Mouse (Mus musculus) liver, embryonic 11.5 days (tissue): ENCODE data around the gene Ints7. TPM values are rescaled to one million over a fixed set of nuclear protein-coding genes. Genes with fewer than 3 reads are reported as not detected.
A peak's percentile ranks its signal among the peaks of the same experiment; 100 is the strongest.

Experiments used
- ATAC-seq: fragments of 200-750 bp; cut with Nextera tagmentation; replicated peaks from 2 replicates; pipeline ENCODE4 v1.8.0; 2017; ENCODE audit warnings: moderate number of reproducible peaks, mild to moderate bottlenecking, moderate TSS enrichment, moderate library complexity; ENCODE audit not compliant: low FRiP score
- DNase-seq: peaks from one replicate; pipeline ENCODE4 v3.0.0-alpha.2; 2017; ENCODE audit warnings: low spot score
- H3K27ac ChIP-seq: fragments of 300-500 bp; sonication (generic); 2 replicates; pipeline ENCODE4 v1.5.1; 2014; ENCODE audit warnings: mild to moderate bottlenecking, low read depth, low read length, control low read depth
- H3K27me3 ChIP-seq: fragments of 300-500 bp; sonication (generic); replicated peaks from 2 replicates; pipeline ENCODE4 v1.6.1; 2014; ENCODE audit warnings: low read length, mixed read lengths; ENCODE audit not compliant: control insufficient read depth, insufficient read depth
- H3K36me3 ChIP-seq: fragments of 300-500 bp; sonication (generic); 2 replicates; pipeline ENCODE4 v1.6.1; 2014; ENCODE audit warnings: mild to moderate bottlenecking, low read length, moderate library complexity, mixed read lengths; ENCODE audit not compliant: control insufficient read depth, insufficient read depth
- H3K4me1 ChIP-seq: fragments of 300-500 bp; sonication (generic); replicated peaks from 2 replicates; pipeline ENCODE4 v1.6.1; 2014; ENCODE audit warnings: low read length, mixed read lengths; ENCODE audit not compliant: control insufficient read depth, insufficient read depth
- H3K4me2 ChIP-seq: fragments of 300-500 bp; sonication (generic); 2 replicates; pipeline ENCODE4 v1.6.1; 2014; ENCODE audit warnings: mild to moderate bottlenecking, control low read depth, moderate library complexity
- H3K4me3 ChIP-seq: fragments of 300-500 bp; sonication (generic); 2 replicates; pipeline ENCODE4 v1.5.1; 2014; ENCODE audit warnings: low read depth, low read length, control low read depth
- H3K9ac ChIP-seq: fragments of 300-500 bp; sonication (generic); 2 replicates; pipeline ENCODE4 v1.6.1; 2014; ENCODE audit warnings: low read depth, low read length, control low read depth
- H3K9me3 ChIP-seq: fragments of 300-500 bp; sonication (generic); 2 replicates; pipeline ENCODE4 v1.6.1; 2016; ENCODE audit warnings: low read length, inconsistent platforms, mixed read lengths; ENCODE audit not compliant: control insufficient read depth
- WGBS: fragments of 180-500 bp; shearing (Covaris S2); extraction: QIAGEN DNeasy Blood & Tissue Kit; methylation state at CpG from one replicate; pipeline ENCODE4 v1.1.7; 2014; 5-methylcytosine and 5-hydroxymethylcytosine counted together
- polyA plus RNA-seq: library from polyadenylated mRNA; unstranded; fragments of >200 nt; fragmentation: Nextera tagmentation; extraction: Ambion mirVana; gene quantifications from 2 replicates; pipeline ENCODE4 v1.2.1, GENCODE M21; 2014

Ints7 gene
- polyA plus RNA-seq, 1 experiment from 2014 or later: 54.1 TPM

DNA sequence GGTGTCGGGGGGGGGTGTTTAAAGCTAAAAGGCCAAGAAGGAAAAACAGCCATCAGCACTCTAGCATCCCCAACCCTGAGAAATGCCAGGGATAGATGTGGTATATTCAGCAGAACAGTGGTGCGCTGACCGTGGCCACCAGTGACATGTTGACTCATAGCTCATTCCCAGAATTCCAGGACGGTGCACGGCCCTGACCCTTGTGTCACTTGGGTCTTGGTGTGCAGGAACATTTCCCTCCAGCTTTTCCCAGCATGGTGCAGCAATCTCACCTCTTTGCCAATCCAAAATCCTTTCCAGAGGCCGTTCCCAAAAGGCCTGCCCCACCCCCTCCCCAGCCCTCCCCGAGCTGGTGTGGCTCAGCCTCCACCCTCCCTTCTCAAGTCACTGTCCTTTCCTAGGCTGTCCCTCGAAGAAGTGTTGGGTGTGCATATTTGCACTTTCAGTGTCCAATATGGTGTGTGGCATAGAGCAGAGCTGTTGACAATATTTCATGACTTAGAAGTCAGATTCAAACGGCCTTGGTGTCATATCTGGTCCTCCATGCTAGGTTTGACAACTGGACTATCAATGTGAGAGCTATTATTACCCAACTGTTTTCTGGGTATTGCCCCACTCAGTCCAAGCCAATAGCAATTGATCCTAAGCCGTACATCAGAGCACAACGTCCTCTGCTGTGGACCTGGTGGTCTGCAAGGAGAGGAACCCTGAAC is 53.2 kb downstream of the Ints7 start:
- 67% methylated on average over 10 of the region's 11 CpGs for WGBS
- H3K9ac ChIP-seq: no peak overlapping the region
- DNase-seq (no peak), ATAC-seq (no peak)
- H3K4me2 ChIP-seq: no peak overlapping the region
- 0 out of 2 replicates have a peak, but pooled peaks cover 2% of the 10 kb centered on the region for H3K4me1 ChIP-seq
- H3K36me3 ChIP-seq: peaks cover under 1% of the 10 kb centered on the region; the same call in 1 of the 2 replicates
- H3K4me3 ChIP-seq: no peak overlapping the region
- H3K27me3 ChIP-seq: no peaks in the 10 kb centered on the region
- no peaks in the 10 kb centered on the region for H3K9me3 ChIP-seq
- no peak overlapping the region for H3K27ac ChIP-seq

DNA sequence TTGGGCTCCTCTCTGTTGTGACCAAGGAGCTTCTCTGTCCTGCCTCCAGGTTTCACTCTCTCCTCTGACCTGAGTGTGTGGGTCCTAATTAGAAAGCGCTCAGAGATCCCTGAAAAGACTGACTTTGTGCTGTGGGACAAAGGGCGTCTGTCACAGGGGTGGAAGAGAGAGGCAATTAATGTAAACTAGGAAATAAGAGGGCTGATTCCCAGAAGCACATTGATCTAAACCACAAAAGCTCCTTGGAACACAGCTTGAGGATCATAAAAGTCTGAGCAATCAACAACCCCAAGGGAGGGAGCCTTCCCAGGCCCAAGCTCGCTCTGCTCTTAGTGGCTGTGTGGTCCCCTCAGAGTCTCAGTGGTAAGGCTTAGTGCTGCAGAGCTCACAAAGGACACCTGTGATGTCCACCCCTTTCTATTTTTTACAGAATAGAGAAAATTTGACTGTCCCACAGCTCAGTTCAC is 53.8 kb downstream of the Ints7 start:
- H3K4me3 ChIP-seq: no peak overlapping the region
- H3K36me3 ChIP-seq: no peaks in the 10 kb centered on the region
- DNase-seq (no peak), ATAC-seq (no peak)
- WGBS: 68% methylated on average over 3 of the region's 3 CpGs
- H3K27me3 ChIP-seq: no peaks in the 10 kb centered on the region
- H3K4me1 ChIP-seq: 0 out of 2 replicates have a peak, but pooled peaks cover 2% of the 10 kb centered on the region
- no peaks in the 10 kb centered on the region for H3K9me3 ChIP-seq
- no peak overlapping the region for H3K4me2 ChIP-seq
- H3K9ac ChIP-seq: no peak overlapping the region
- H3K27ac ChIP-seq: no peak overlapping the region

DNA sequence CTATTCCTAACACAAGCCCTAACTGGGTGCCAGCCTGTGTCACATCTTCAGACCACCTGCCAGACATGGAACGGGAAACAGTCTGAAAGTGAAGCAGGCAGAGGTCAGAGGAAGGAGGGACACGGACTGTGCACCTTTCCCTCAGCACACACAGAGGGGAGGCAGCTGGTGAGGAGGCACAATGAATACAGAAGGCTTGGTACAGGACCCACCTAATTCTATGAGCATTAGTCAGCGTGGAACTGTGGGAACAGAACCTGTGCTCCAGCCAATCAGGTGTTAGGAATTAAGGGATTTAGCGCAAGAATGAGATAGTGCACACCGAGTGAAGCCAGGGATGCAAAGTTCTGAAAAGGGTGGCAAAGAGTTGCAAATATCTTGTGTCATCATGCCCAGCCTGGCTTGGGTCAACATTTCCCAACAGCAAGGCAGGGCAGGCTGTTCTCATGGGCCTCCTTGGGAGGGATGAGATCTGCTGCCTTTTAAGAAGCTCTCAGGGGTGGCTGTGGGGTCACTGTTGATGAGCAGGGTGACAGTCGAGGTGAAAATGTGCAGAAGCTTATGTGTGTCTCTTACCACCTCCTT is 57.2 kb downstream of the Ints7 start:
- ATAC-seq (no peak), DNase-seq (no peak)
- H3K4me3 ChIP-seq: no peak overlapping the region
- 67% methylated on average over 6 of the region's 6 CpGs for WGBS
- no peaks in the 10 kb centered on the region for H3K27me3 ChIP-seq
- no peaks in the 10 kb centered on the region for H3K9me3 ChIP-seq
- no peak overlapping the region for H3K4me2 ChIP-seq
- H3K36me3 ChIP-seq: no peaks in the 10 kb centered on the region
- H3K27ac ChIP-seq: no peak overlapping the region
- no peak overlapping the region for H3K9ac ChIP-seq
- H3K4me1 ChIP-seq: no peaks in the 10 kb centered on the region

DNA sequence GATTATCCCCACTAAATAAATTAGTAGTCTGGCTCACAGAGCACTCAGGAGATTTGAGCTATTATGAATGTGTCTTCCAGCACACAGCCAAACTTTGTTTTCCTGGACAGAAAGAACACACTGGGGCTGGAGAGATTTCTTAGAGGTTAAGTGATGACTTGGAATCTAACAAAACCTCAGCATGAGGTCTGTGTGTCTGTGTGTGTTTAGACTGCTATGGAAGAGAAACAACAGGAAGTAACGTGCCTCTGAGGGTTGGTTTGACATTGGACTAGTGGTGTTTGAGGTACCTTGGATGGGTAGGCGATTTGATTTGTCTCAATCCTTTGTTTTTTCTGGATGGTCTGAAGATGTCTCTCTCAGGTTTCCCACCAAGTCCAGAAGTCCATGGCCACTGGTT is 58.7 kb downstream of the Ints7 start:
- no peak overlapping the region for H3K4me2 ChIP-seq
- H3K36me3 ChIP-seq: no peaks in the 10 kb centered on the region
- H3K27me3 ChIP-seq: no peaks in the 10 kb centered on the region
- no peak overlapping the region for H3K4me3 ChIP-seq
- ATAC-seq: no peak
- H3K9ac ChIP-seq: no peak overlapping the region
- no peak overlapping the region for H3K27ac ChIP-seq
- H3K9me3 ChIP-seq: no peaks in the 10 kb centered on the region
- 76% methylated on average over 2 of the region's 2 CpGs for WGBS
- DNase-seq: no peak
- no peaks in the 10 kb centered on the region for H3K4me1 ChIP-seq

DNA sequence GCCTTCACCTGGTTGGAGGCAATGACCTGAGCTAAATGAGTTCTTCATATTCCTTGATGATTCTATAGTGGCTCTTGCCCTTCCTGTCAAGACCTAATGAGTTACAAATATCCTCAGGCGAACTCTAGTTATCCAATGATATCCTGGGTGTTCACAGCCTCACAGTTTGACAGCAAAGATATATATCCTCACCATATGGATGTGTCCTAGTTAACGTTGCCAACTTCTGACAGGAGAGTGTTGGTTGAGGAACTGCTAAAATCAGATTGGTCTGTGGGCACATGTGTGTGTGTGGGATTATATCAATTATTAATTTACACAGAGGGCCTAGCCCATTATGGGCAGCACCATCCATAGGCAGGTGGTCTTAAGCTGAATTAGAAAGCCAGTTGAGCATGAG is 63.0 kb downstream of the Ints7 start:
- peaks cover 7% of the 10 kb centered on the region; the same call in 1 of the 2 replicates for H3K4me1 ChIP-seq
- H3K9ac ChIP-seq: no peak overlapping the region
- no peaks in the 10 kb centered on the region for H3K27me3 ChIP-seq
- ATAC-seq (no peak), DNase-seq (no peak)
- no peaks in the 10 kb centered on the region for H3K9me3 ChIP-seq
- WGBS: 72% methylated on average over 2 of the region's 2 CpGs
- no peak overlapping the region for H3K27ac ChIP-seq
- no peak overlapping the region for H3K4me2 ChIP-seq
- H3K36me3 ChIP-seq: no peaks in the 10 kb centered on the region
- H3K4me3 ChIP-seq: no peak overlapping the region

DNA sequence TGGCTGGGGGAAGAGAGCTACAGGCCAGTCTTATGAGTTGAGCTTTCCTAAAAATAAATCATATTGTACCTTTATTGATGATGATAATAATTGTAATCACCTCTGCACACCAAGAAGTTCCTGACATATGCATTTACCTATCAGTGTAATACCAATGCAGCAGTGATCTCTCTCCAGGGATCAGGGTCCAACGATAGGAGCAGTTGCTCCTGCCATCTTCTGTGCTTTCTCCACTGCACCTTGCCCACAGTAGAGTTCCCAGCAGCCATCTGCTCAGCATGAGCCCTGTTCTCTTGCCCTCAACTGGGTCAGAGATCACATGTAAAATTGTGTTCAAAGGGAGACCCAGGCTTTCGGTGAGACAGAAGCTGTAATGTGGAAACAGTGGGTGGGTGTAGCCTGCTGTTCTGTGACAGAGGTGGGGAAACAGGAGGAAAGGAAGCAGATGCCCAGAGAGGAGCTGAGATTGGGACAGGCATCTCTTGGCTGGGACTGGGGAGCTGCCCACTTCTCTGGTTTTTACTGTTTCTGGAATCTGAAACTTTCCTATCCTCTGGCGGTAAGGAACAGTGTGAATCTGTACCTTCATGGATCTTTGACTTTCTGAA is 63.9 kb downstream of the Ints7 start:
- Histone ChIP-seq H3K4me1 (peaks cover 7% of the 10 kb centered on the region; the same call in 1 of the 2 replicates), H3K27ac (no peak overlapping the region; the same call in 1 of the 2 replicates), H3K9ac (no peak overlapping the region), H3K4me3 (no peak overlapping the region), H3K9me3 (no peaks in the 10 kb centered on the region), H3K27me3 (no peaks in the 10 kb centered on the region), H3K4me2 (no peak overlapping the region), H3K36me3 (no peaks in the 10 kb centered on the region)
- DNase-seq (no peak), ATAC-seq (no peak)
- 69% methylated on average over 3 of the region's 3 CpGs for WGBS

DNA sequence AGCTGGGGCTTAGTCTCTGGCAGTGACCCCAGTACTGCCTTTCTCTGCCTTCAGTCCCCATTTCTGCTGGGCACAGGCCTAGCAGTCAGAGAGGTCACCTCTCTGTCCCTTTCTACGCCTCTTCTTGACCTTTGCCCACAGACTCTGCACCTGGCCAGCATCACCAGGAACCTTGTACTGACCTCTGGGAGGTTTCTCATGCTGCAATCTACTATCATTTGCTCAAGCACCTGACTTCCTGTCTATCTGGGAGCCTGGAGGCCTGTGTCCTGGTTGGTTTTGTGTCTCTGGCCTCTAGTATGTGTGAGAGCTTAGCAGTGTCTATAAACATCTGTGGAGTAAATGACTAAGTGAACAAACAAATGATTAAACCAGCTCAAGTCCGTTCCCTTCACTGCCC is 64.7 kb downstream of the Ints7 start:
- no peaks in the 10 kb centered on the region for H3K36me3 ChIP-seq
- no peaks in the 10 kb centered on the region for H3K9me3 ChIP-seq
- no peak overlapping the region for H3K4me2 ChIP-seq
- H3K4me3 ChIP-seq: no peak overlapping the region
- H3K9ac ChIP-seq: no peak overlapping the region
- ATAC-seq (0 out of 2 replicates have a peak, but pooled peaks have one; percentile 29), DNase-seq (no peak)
- H3K4me1 ChIP-seq: peaks cover 7% of the 10 kb centered on the region; the same call in 1 of the 2 replicates
- H3K27me3 ChIP-seq: no peaks in the 10 kb centered on the region
- H3K27ac ChIP-seq: peak overlapping the region; percentile 14; the same call in 1 of the 2 replicates
- 64% methylated on average over 2 of the region's 2 CpGs for WGBS

DNA sequence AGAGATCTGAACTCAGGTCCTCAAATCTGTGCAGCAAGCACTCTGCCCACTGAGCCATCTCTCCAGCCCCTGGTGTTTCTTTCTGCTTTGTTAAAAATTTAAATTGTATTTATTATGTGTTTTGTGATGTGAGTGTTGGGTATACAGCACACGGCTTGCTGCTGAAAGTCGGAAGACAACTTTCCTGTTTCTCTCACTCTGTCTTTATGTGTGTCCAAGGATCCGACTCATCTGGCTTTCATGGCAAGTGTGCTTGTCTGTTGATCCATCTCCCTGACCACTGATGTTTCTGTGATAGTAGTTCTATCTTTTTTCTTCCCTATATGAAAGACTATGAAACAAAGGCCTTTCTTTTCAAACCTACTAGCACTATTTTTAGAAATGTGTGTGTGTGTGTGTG is 65.4 kb downstream of the Ints7 start:
- Histone ChIP-seq H3K36me3 (no peaks in the 10 kb centered on the region), H3K9me3 (no peaks in the 10 kb centered on the region), H3K4me3 (no peak overlapping the region), H3K27ac (0 out of 2 replicates have a peak overlapping the region, but pooled peaks have one; percentile 16), H3K9ac (no peak overlapping the region), H3K27me3 (no peaks in the 10 kb centered on the region), H3K4me1 (peaks cover 7% of the 10 kb centered on the region; the same call in 1 of the 2 replicates), H3K4me2 (no peak overlapping the region)
- DNase-seq: no peak
- WGBS: 76% methylated on average over 3 of the region's 3 CpGs
- no peak for ATAC-seq
